Mouse (Mus musculus) E14TG2a.4 (cell line): ENCODE results near the gene Serping1.

Source experiments
- H3K27me3 ChIP-seq: 2 replicates; pipeline ENCODE4 v1.6.1; 2014; ENCODE audit warnings: low read length, control low read depth; ENCODE audit not compliant: insufficient read depth
- H3K36me3 ChIP-seq: 2 replicates; pipeline ENCODE4 v1.6.1; 2014; ENCODE audit warnings: low read length, control low read depth; ENCODE audit not compliant: insufficient read depth
- H3K4me1 ChIP-seq: replicated peaks from 2 replicates; pipeline ENCODE4 v1.6.1; 2014; ENCODE audit warnings: low read depth, low read length, control low read depth
- H3K4me3 ChIP-seq: replicated peaks from 2 replicates; pipeline ENCODE4 v1.5.1; 2014; ENCODE audit warnings: mild to moderate bottlenecking, low read length
- H3K9me3 ChIP-seq: 2 replicates; pipeline ENCODE4 v1.6.1; 2014; ENCODE audit warnings: low read length, control low read depth
- CTCF ChIP-seq: conservative IDR thresholded peaks from 2 replicates; pipeline ENCODE4 v1.5.1; 2014; ENCODE audit warnings: low read length
- NANOG ChIP-seq: IDR thresholded peaks from 2 replicates; pipeline ENCODE4 v1.6.1; 2014; ENCODE audit warnings: borderline replicate concordance, low read length, mixed read lengths
- POU5F1 ChIP-seq: IDR thresholded peaks from 2 replicates; pipeline ENCODE4 v1.6.1; 2014; ENCODE audit warnings: low read length, borderline replicate concordance

The Serping1 gene

GRCm38 (mm10) chr2:84775241-84775640 lies at the start of gene Serping1:
TSS of gene Serping1 (minus strand) at chr2:84775444.
- Histone ChIP-seq H3K4me3 (peak within 1 kb of the TSS; percentile 69), H3K4me1 (peaks cover 36% of the 10 kb centered on the region), H3K27me3 (peaks cover 18% of the 10 kb centered on the region), H3K9me3 (no peaks in the 10 kb centered on the region), H3K36me3 (no peaks in the 10 kb centered on the region)
- no peak for TF ChIP-seq POU5F1
- no peak for TF ChIP-seq CTCF
- TF ChIP-seq NANOG = no peak

GRCm38 (mm10) chr2:84823237-84823636 lies 48.0 kb upstream of the Serping1 start:
- peaks cover 17% of the 10 kb centered on the region for H3K4me1 ChIP-seq
- H3K4me3 ChIP-seq = no peak overlapping the region
- H3K36me3 ChIP-seq = 0 out of 2 replicates have a peak, but pooled peaks cover under 1% of the 10 kb centered on the region
- no peaks in the 10 kb centered on the region for H3K9me3 ChIP-seq
- TF ChIP-seq NANOG (no peak), POU5F1 (no peak), CTCF (no peak)
- peaks cover 51% of the 10 kb centered on the region for H3K27me3 ChIP-seq

GRCm38 (mm10) chr2:84822552-84822951 lies 47.3 kb upstream of the Serping1 start, which contains the start of gene Smtnl1:
TSS of gene Smtnl1 (minus strand) at chr2:84822652.
- Histone ChIP-seq H3K36me3 (no peaks in the 10 kb centered on the region), H3K9me3 (no peaks in the 10 kb centered on the region), H3K4me1 (peaks cover 11% of the 10 kb centered on the region), H3K27me3 (peaks cover 52% of the 10 kb centered on the region), H3K4me3 (no peak within 1 kb of the TSS)
- TF ChIP-seq CTCF (no peak), POU5F1 (no peak), NANOG (no peak)

- H3K27me3 ChIP-seq = peaks cover 76% of the 10 kb centered on the region
- TF ChIP-seq CTCF (no peak), POU5F1 (no peak), NANOG (no peak)
- no peaks in the 10 kb centered on the region for H3K9me3 ChIP-seq
- H3K4me3 ChIP-seq = no peak overlapping the region
- peaks cover 24% of the 10 kb centered on the region for H3K4me1 ChIP-seq
- no peaks in the 10 kb centered on the region for H3K36me3 ChIP-seq
Measured at GRCm38 (mm10) chr2:84819861-84820260, 44.6 kb upstream of the Serping1 start.

GRCm38 (mm10) chr2:84812676-84813075 lies 37.4 kb upstream of the Serping1 start:
- H3K9me3 ChIP-seq = peaks cover 34% of the 10 kb centered on the region
- peaks cover 22% of the 10 kb centered on the region for H3K4me1 ChIP-seq
- no peak for TF ChIP-seq CTCF
- no peak for TF ChIP-seq NANOG
- no peak for TF ChIP-seq POU5F1

GRCm38 (mm10) chr2:84811880-84812279 lies 36.6 kb upstream of the Serping1 start:
- Histone ChIP-seq H3K36me3 (peaks cover 4% of the 10 kb centered on the region; the same call in 1 of the 2 replicates), H3K27me3 (peaks cover 34% of the 10 kb centered on the region), H3K4me1 (peaks cover 24% of the 10 kb centered on the region), H3K9me3 (peaks cover 34% of the 10 kb centered on the region), H3K4me3 (no peak overlapping the region)
- TF ChIP-seq CTCF (no peak), NANOG (no peak), POU5F1 (no peak)

More at GRCm38 (mm10) chr2:84812676-84813075, 37.4 kb upstream of the Serping1 start:
- peaks cover 4% of the 10 kb centered on the region; the same call in 1 of the 2 replicates for H3K36me3 ChIP-seq
- peaks cover 38% of the 10 kb centered on the region for H3K27me3 ChIP-seq
- H3K4me3 ChIP-seq = no peak overlapping the region

- H3K4me3 ChIP-seq = peak overlapping the region; percentile 50
- peaks cover 34% of the 10 kb centered on the region for H3K9me3 ChIP-seq
- H3K36me3 ChIP-seq = peaks cover 4% of the 10 kb centered on the region; the same call in 1 of the 2 replicates
- TF ChIP-seq CTCF (peak; percentile 24; the same call in 1 of the 2 replicates), POU5F1 (no peak), NANOG (no peak)
- H3K4me1 ChIP-seq = peaks cover 26% of the 10 kb centered on the region
- peaks cover 25% of the 10 kb centered on the region for H3K27me3 ChIP-seq
Measured at GRCm38 (mm10) chr2:84810886-84811577, 35.8 kb upstream of the Serping1 start.

- H3K27me3 ChIP-seq = peaks cover 20% of the 10 kb centered on the region
- peaks cover 4% of the 10 kb centered on the region; the same call in 1 of the 2 replicates for H3K36me3 ChIP-seq
- H3K4me1 ChIP-seq = peaks cover 24% of the 10 kb centered on the region
- H3K4me3 ChIP-seq = no peak overlapping the region
- H3K9me3 ChIP-seq = peaks cover 34% of the 10 kb centered on the region
- no peak for TF ChIP-seq POU5F1
- TF ChIP-seq CTCF = no peak
- no peak for TF ChIP-seq NANOG
Measured at GRCm38 (mm10) chr2:84810526-84810885, 35.3 kb upstream of the Serping1 start.

- no peak for TF ChIP-seq POU5F1
- no peak overlapping the region for H3K4me3 ChIP-seq
- H3K4me1 ChIP-seq = peaks cover 16% of the 10 kb centered on the region
- H3K9me3 ChIP-seq = peaks cover 34% of the 10 kb centered on the region
- H3K27me3 ChIP-seq = peaks cover 10% of the 10 kb centered on the region
- peaks cover 4% of the 10 kb centered on the region; the same call in 1 of the 2 replicates for H3K36me3 ChIP-seq
Measured at GRCm38 (mm10) chr2:84809330-84809729, 34.1 kb upstream of the Serping1 start.
